Mouse (Mus musculus): ENCODE measurements around the gene Cish.

DNA sequence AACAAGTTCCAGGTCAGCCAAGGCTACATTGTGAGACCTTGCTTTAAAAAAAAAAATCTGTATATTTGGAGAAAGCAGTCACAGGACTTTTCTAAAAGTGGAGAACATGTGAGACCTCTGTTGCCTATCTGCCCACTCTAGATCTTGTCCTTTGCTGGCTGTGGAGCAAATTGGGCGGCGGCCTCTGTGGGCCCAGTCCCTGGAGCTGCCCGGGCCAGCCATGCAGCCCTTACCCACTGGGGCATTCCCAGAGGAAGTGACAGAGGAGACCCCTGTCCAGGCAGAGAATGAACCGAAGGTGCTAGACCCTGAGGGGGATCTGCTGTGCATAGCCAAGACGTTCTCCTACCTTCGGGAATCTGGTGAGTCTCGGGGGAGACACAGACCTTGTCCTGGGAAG, 4.0 kb downstream of the Cish start:
- TF ChIP-seq CTCF (IDR thresholded peaks at IDR 0.05; ENCODE audit: insufficient read depth, low read depth, low read length) (no peak), POLR2A (IDR thresholded peaks at IDR 0.05; ENCODE audit: insufficient read depth, low read depth, low read length) (no peak)
